Mouse (Mus musculus) intestine, embryonic 16.5 days (tissue): ENCODE data around the gene B4galnt1. TPM values are rescaled to one million over a fixed set of nuclear protein-coding genes. Genes with fewer than 3 reads are reported as not detected.

Source experiments
- ATAC-seq: fragments of 200-750 bp; cut with Nextera tagmentation; 2 replicates; pipeline ENCODE4 v1.8.0; 2017; ENCODE audit warnings: moderate TSS enrichment, moderate library complexity
- H3K27ac ChIP-seq: fragments of 300-500 bp; sonication (generic); 2 replicates; pipeline ENCODE4 v1.5.1; 2014; ENCODE audit warnings: mild to moderate bottlenecking, low read length
- H3K27me3 ChIP-seq: fragments of 300-500 bp; sonication (generic); replicated peaks from 2 replicates; pipeline ENCODE4 v1.6.1; 2014; ENCODE audit warnings: low read length, control low read depth, mixed read lengths; ENCODE audit not compliant: control insufficient read depth, insufficient read depth
- H3K36me3 ChIP-seq: fragments of 300-500 bp; sonication (generic); 2 replicates; pipeline ENCODE4 v1.6.1; 2014; ENCODE audit warnings: low read length, control low read depth; ENCODE audit not compliant: control insufficient read depth, insufficient read depth
- H3K4me1 ChIP-seq: fragments of 300-500 bp; sonication (generic); 2 replicates; pipeline ENCODE4 v1.6.1; 2014; ENCODE audit warnings: low read length, control low read depth, mixed read lengths; ENCODE audit not compliant: control insufficient read depth, insufficient read depth
- H3K4me2 ChIP-seq: fragments of 300-500 bp; sonication (generic); 2 replicates; pipeline ENCODE4 v1.6.1; 2014; ENCODE audit warnings: low read depth, low read length, control low read depth
- H3K4me3 ChIP-seq: fragments of 300-500 bp; sonication (generic); 2 replicates; pipeline ENCODE4 v1.5.1; 2014; ENCODE audit warnings: mild to moderate bottlenecking, low read length
- H3K9ac ChIP-seq: fragments of 300-500 bp; sonication (generic); 2 replicates; pipeline ENCODE4 v1.6.1; 2014; ENCODE audit warnings: low read depth, low read length
- H3K9me3 ChIP-seq: fragments of 300-500 bp; sonication (generic); 2 replicates; pipeline ENCODE4 v1.6.1; 2016; ENCODE audit warnings: low read length, control low read depth; ENCODE audit not compliant: control insufficient read depth
- whole genome bisulfite sequencing: fragments of 180-500 bp; shearing (Covaris S2); extraction: QIAGEN DNeasy Blood & Tissue Kit; methylation state at CpG from one replicate; pipeline ENCODE4 v1.1.7; 2014; 5-methylcytosine and 5-hydroxymethylcytosine counted together
- polyA plus RNA-seq: library from polyadenylated mRNA; unstranded; fragments of >200 nt; fragmentation: Nextera tagmentation; extraction: Ambion mirVana; gene quantifications from 2 replicates; pipeline ENCODE4 v1.2.1, GENCODE M21; 2015

The B4galnt1 gene
- polyA plus RNA-seq, 1 experiment from 2014 or later = 65.6 TPM

GRCm38 (mm10) chr10:127203106-127203505 is 38.1 kb downstream of the B4galnt1 start:
- ATAC-seq = peak; percentile 65
- WGBS = 85% methylated on average over 3 of the region's 3 CpGs
- Histone ChIP-seq H3K27ac (no peak overlapping the region), H3K4me3 (no peak overlapping the region), H3K36me3 (peaks cover 18% of the 10 kb centered on the region; the same call in 1 of the 2 replicates), H3K4me2 (no peak overlapping the region), H3K4me1 (no peaks in the 10 kb centered on the region), H3K27me3 (no peaks in the 10 kb centered on the region), H3K9ac (no peak overlapping the region), H3K9me3 (no peaks in the 10 kb centered on the region)

GRCm38 (mm10) chr10:127204589-127204988 is 39.6 kb downstream of the B4galnt1 start:
- ATAC-seq = no peak
- 90% methylated on average over 5 of the region's 5 CpGs for WGBS
- no peaks in the 10 kb centered on the region for H3K9me3 ChIP-seq
- peaks cover 14% of the 10 kb centered on the region; the same call in 1 of the 2 replicates for H3K36me3 ChIP-seq
- no peak overlapping the region for H3K4me2 ChIP-seq
- H3K4me3 ChIP-seq = no peak overlapping the region
- no peaks in the 10 kb centered on the region for H3K27me3 ChIP-seq
- no peak overlapping the region for H3K9ac ChIP-seq
- H3K4me1 ChIP-seq = no peaks in the 10 kb centered on the region
- no peak overlapping the region for H3K27ac ChIP-seq

- peaks cover 14% of the 10 kb centered on the region; the same call in 1 of the 2 replicates for H3K36me3 ChIP-seq
Measured at GRCm38 (mm10) chr10:127205373-127205772, 40.3 kb downstream of the B4galnt1 start.

GRCm38 (mm10) chr10:127208921-127209320 is 43.9 kb downstream of the B4galnt1 start:
- Histone ChIP-seq H3K9me3 (no peaks in the 10 kb centered on the region), H3K27me3 (no peaks in the 10 kb centered on the region), H3K27ac (no peak overlapping the region), H3K4me1 (peaks cover 9% of the 10 kb centered on the region; the same call in 1 of the 2 replicates), H3K36me3 (peaks cover 10% of the 10 kb centered on the region; the same call in 1 of the 2 replicates), H3K9ac (no peak overlapping the region), H3K4me3 (no peak overlapping the region), H3K4me2 (no peak overlapping the region)
- ATAC-seq = no peak
- WGBS = 84% methylated on average over 4 of the region's 4 CpGs

More at GRCm38 (mm10) chr10:127205373-127205772, 40.3 kb downstream of the B4galnt1 start:
- no peak overlapping the region for H3K27ac ChIP-seq
- peaks cover 3% of the 10 kb centered on the region; the same call in 1 of the 2 replicates for H3K4me1 ChIP-seq
- H3K4me2 ChIP-seq = no peak overlapping the region
- peak; percentile 85 for ATAC-seq
- 71% methylated on average over 10 of the region's 10 CpGs for WGBS
- H3K9me3 ChIP-seq = no peaks in the 10 kb centered on the region
- H3K27me3 ChIP-seq = no peaks in the 10 kb centered on the region
- H3K4me3 ChIP-seq = no peak overlapping the region
- H3K9ac ChIP-seq = no peak overlapping the region; the same call in 1 of the 2 replicates

GRCm38 (mm10) chr10:127209928-127210570 is 45.0 kb downstream of the B4galnt1 start:
- H3K27me3 ChIP-seq = no peaks in the 10 kb centered on the region
- no peaks in the 10 kb centered on the region for H3K9me3 ChIP-seq
- peaks cover 13% of the 10 kb centered on the region; the same call in 1 of the 2 replicates for H3K4me1 ChIP-seq
- no peak overlapping the region for H3K27ac ChIP-seq
- WGBS = 83% methylated on average over 13 of the region's 13 CpGs
- no peak for ATAC-seq
- peak overlapping the region; percentile 84 for H3K4me2 ChIP-seq
- H3K9ac ChIP-seq = peak overlapping the region; percentile 87
- peaks cover 10% of the 10 kb centered on the region; the same call in 1 of the 2 replicates for H3K36me3 ChIP-seq
- H3K4me3 ChIP-seq = peak overlapping the region; percentile 88

- Histone ChIP-seq H3K27me3 (no peaks in the 10 kb centered on the region), H3K4me3 (peak overlapping the region; percentile 88), H3K9me3 (no peaks in the 10 kb centered on the region), H3K4me1 (peaks cover 13% of the 10 kb centered on the region; the same call in 1 of the 2 replicates), H3K9ac (peak overlapping the region; percentile 87), H3K36me3 (peaks cover 6% of the 10 kb centered on the region; the same call in 1 of the 2 replicates), H3K27ac (peak overlapping the region; percentile 76), H3K4me2 (peak overlapping the region; percentile 84)
- peak; percentile 70 for ATAC-seq
- WGBS = under 1% methylated on average over 25 of the region's 25 CpGs
Measured at GRCm38 (mm10) chr10:127210961-127211405, 46.0 kb downstream of the B4galnt1 start.

GRCm38 (mm10) chr10:127211414-127211854 is 46.4 kb downstream of the B4galnt1 start, which contains the start of gene Pip4k2c:
Gene Pip4k2c (minus strand): TSS chr10:127211585.
- 0% methylated on average over 47 of the region's 47 CpGs for whole genome bisulfite sequencing
- peak within 1 kb of the TSS; percentile 84 for H3K4me2 ChIP-seq
- H3K9ac ChIP-seq = peak within 1 kb of the TSS; percentile 87
- peak within 1 kb of the TSS; percentile 88 for H3K4me3 ChIP-seq
- peak; percentile 98 for ATAC-seq
- H3K9me3 ChIP-seq = no peaks in the 10 kb centered on the region
- peaks cover 13% of the 10 kb centered on the region; the same call in 1 of the 2 replicates for H3K4me1 ChIP-seq
- H3K27me3 ChIP-seq = no peaks in the 10 kb centered on the region
- peak within 1 kb of the TSS; percentile 76 for H3K27ac ChIP-seq
- H3K36me3 ChIP-seq = peaks cover 6% of the 10 kb centered on the region; the same call in 1 of the 2 replicates

- Histone ChIP-seq H3K4me3 (no peak overlapping the region), H3K4me1 (peaks cover 13% of the 10 kb centered on the region; the same call in 1 of the 2 replicates), H3K27me3 (no peaks in the 10 kb centered on the region), H3K27ac (no peak overlapping the region), H3K36me3 (no peaks in the 10 kb centered on the region), H3K4me2 (no peak overlapping the region), H3K9ac (no peak overlapping the region), H3K9me3 (no peaks in the 10 kb centered on the region)
- no peak for ATAC-seq
- 82% methylated on average over 8 of the region's 8 CpGs for WGBS
Measured at GRCm38 (mm10) chr10:127213272-127213671, 48.2 kb downstream of the B4galnt1 start.

GRCm38 (mm10) chr10:127213704-127214421 is 48.8 kb downstream of the B4galnt1 start:
- Histone ChIP-seq H3K4me3 (no peak overlapping the region), H3K4me2 (no peak overlapping the region), H3K9ac (no peak overlapping the region), H3K9me3 (no peaks in the 10 kb centered on the region), H3K27me3 (no peaks in the 10 kb centered on the region), H3K27ac (no peak overlapping the region), H3K36me3 (no peaks in the 10 kb centered on the region), H3K4me1 (peaks cover 13% of the 10 kb centered on the region; the same call in 1 of the 2 replicates)
- no peak for ATAC-seq
- WGBS = 78% methylated on average over 13 of the region's 13 CpGs
